Mouse (Mus musculus) lung, postnatal 14 days (tissue): ENCODE measurements around the gene Nfkbie.

Source experiments
- DNase-seq: peaks from one replicate; pipeline ENCODE4 v3.0.0; 2021

Gene Nfkbie

DNA sequence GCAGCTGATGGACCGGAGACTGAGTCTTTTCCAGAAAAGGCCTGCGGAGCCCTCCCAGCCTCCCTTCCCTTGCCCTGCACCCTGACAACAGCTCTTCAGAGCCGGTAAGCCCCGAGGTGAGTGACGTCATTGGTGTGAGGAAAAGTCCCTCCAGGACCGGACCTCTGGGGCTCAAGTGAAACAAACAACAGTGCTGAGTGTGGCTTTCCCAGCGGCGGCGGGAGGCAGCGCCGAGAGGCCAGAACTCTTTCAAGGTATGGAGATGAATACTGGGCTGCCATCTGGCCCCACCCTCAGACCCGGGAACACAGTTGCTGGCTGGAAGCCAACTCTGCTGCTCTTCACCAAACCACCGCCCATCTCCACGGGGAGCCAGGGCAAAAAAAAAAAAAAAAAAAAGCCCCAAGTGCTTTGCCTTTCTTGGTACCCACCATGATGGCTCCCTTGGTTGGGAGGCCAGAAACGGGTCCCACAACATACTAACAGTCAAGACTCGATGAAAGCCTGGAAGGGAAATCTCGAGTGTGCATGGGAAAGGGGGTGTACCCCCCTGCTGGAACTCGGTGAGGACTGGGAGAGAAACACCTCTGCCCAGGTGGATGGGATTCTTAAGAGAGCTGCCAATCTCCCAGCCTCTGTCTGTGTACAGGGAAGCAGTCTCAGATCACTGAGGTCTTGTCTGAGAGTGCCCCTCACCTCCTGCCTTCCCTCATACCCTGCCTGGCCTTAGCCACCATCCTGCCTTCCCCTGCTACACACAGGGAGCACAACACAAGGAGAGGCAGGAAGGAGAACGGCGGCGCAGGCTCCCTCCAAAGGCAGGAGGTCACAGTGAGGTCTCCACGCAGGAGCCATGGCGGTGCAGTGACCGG lies 11.3 kb upstream of the Nfkbie start:
- DNase-seq, result no peak

DNA sequence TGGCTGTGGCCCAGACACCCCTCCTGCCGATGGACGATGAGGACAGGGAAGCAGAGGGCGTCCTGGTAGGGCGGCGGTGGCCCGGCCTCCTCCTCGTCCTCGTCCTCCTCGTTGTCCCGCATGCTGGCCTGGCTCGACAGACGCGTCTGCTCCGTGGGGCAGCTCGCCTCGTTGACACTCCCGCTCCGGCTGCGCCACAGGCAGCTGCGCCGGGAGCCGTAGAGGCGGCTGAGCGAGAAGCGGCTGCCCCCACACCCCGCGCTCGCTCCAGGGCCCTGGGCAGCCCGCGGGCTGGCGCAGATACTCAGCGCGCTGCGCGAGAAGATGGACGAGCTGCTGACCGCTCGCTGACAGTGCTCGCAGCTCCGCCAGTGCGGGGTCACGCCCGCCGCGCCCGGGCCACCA lies 10.6 kb upstream of the Nfkbie start:
- DNase-seq, result no peak

DNA sequence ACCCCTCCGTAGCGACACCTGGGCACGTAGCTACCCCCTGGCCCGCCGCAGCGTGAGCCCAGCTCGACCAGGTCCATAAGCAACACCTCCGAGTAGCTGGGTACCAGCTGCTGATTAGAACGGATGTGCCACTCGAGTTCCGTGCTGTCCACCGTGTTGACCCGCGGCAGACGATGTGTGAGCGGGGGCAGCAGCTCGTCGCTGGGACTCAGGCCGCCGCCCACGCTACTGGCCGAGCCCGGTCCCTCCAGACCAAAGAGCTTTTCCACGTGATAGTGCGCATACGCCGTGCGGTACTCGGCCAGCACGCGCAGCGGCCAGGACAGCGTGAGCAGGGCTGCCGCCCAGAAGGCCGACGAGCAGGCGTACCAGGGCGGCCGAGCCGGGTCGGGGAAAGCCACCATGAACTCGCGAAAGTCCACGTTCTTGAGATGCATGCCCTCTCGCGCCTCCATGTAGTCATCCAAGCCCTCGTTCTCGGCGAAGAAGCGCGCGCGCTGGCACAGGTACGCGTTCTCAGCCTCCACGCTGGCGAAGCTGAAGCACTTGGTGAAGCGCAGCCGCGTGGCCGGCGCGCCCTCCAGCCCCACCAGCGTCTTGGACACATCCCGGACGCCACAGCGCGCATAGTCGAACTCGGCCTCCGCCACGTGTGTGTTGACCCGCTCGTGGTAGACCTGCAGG lies 10.1 kb upstream of the Nfkbie start:
- DNase-seq, result no peak

DNA sequence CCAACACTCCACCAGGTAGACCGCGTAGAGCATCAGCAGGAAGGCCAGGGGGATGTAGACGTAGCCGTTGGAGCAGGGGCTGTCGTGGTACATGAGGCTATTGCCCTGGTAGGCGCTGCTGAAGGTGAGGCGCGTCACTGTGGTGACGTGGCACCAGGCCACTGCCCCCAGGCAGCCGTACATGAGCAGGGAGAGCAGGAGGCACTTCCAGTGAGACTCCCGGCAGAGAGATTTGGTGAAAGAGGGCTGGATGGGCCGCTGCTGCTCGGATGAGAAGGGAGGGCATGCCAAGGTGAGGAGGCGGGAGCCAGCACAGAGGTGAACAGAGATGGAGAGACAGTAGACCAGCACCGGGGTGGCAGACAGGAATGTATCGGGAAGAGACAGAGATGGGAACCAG lies 8.6 kb upstream of the Nfkbie start:
- DNase-seq, result no peak

DNA sequence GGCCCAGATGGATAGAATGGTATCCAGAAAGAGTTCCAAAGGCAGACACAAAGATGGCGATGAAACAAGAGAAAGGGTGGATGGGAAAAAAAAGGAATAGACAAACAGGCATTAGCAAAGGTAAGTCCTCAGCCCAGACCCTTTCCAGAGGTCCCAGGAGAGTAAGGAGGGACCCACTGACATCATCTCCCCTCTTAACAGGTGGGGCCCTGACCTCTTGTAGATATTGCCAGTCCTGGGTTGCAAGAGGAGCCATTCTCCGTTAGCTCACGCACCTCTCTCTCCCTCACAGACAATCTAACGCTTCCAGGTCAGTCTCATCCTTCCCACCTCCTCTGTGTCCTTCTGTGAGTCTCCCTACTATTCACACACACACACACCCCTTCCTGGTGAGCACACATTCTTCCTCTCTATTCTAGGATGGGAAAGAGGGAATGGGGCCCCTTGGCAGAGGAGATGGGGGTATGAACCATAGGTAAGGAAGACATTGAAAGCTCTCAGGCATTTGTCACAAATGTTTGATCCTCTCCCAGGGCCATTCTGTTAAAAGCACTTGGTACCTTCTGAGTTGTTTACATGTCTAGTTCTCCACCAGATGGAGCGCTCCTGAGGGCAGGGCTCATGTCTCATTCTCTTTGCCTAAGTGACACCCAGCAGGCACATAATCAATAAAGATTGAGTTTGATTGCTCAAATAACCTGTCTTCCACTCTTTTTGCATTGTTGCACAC lies 7.9 kb upstream of the Nfkbie start:
- no peak for DNase-seq

DNA sequence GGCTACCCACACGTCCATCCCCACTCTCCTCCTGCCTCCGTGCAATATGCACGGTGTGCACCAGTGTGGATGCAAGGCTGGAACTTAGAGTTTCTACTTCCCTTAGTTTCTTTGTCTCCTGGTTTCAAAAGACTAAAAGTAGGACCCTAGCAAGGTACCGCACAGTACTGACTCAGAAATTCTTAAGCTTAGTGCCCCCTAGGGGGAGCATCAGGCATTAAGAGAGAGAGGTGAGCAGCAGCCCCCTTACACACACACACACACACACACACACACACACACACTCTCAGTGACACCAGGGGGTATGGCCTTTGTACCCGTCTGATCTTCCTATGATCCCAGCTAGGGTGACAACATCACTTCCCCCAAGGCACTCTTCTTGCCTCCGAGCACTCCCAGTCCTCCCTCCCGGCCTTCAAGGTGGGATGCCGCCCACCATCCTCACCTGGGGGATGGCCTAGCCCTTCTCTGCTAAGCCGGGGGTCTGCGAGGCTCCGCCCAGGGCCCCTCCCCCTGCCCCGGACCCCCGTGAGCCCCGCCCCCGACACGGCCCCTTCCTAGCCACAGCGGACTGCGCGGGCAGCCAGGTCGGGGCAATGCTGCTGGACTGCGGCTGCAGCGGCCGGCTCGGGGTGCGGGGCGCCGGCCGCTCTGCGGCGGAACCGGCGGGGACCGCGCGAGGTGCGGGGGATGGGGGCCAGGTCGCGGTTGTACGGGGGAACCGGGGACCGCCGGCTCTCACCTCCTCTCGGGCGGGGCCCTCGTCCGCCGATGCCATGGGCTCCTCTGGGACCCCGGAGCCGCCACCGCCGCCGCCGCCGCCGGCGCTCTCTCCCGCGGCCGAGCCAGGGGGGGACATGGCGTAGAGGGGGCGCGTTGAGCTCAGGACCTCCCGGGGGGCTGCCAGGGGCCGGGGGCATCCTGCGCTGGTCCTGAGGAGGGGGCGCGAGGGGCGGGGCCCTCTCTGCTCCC lies 6.7 kb upstream of the Nfkbie start:
- DNase-seq, result no peak

DNA sequence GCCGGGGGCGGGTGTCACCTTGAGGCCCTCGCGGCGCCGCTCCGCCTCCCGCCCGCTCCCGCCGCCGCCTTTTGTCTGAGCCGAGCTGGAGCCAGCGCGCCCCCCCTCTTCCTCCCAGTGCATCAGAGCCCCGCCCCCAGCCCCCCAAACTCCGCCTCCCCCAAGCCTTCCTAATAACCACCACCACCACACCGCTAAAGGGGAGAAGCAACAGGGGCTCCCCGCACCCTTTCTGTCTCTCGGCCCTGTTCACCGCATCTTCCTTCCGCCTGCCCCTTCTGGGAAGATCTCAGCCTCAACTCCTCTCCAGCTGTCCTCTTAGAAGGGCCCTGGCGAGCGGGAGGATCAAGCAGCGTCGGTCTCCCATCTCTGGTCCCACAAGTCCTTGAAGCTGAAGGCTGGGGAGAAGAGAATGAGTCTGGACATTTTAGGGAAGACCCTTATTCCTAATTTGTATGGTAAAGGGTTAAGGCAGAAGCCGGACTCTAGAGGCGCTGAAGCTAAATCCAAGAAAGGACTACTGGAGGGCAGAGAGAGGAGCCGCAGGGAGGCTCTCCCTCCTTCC lies 5.8 kb upstream of the Nfkbie start, which contains the start of gene Tmem151b:
Gene Tmem151b (minus strand): TSS at position 61 of the 565 bp plus-strand sequence.
- no peak for DNase-seq

DNA sequence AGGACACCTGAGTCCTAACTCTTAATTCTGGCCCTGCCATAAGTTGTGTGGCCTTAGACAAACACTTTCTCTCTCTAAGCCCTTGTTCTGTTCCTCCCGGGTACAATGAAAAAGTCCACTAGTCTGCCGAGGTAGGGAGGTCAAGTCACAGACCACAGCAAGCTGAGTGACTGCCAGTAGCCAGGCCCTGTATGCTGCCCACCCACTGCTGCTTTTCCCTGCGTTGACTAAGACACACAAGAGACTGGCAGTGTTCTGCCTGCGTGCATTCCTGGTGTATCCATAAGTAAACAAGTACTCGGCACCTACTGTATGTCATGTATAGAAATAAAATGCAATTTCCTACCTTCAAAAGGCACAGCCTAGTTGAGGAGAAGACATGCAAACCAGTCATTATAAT lies 5.2 kb upstream of the Nfkbie start:
- DNase-seq, result no peak

DNA sequence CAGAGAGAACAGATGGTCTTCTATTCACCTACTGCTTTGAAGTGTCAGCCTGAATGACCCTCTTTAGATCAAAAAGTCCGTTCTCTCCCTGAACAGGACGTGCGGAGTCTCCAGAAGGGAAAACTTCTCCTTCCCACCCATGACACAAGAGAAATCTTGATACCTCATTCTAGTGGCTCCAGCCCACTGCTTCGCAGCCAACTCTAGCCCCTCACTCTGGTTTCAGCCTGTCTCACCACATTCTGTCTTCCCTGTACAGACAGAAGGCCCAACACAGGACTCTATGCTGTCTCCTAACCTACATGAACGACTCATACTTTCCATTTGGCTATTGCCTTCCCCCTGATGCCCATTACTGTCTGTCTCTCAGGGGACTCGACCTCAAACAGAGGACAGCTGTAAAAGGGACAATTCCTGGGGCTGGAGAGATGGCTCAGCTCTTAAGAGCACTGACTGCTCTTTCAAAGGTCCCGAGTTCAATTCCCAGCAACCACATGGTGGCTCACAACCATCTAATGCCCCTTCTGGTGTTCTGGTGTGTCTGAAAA lies 4.2 kb upstream of the Nfkbie start:
- DNase-seq, result no peak

DNA sequence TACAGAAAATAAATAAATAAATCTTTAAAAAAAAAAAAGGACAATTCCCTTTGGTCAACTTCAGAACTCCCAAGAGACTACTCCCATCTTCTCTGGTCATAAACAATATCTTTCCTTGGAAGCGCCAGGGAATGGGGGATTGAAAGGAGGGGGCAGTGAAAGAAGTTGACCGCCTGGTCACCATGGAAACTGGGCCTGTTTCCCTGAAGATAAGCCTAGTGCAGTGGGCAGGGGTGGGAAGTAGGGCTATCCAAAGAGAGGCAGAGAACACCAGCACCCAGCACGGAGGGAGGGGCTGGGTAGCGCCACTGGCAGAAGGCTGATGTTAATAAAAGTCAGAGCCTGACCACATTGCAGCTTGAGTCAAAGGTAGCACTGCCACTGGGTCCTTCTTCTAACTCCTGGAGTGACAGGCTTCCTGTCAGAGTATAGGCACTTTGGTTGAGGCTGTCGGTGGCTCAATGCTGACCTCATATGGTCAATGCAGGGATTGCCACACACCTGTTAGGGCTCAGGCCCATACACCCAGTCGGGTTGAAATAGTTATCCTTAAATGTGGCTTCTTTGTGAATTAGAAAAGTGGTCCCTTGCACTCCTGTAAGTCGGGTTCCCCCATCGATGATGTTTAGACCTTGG lies 3.6 kb upstream of the Nfkbie start:
- DNase-seq, result peak; percentile 82

DNA sequence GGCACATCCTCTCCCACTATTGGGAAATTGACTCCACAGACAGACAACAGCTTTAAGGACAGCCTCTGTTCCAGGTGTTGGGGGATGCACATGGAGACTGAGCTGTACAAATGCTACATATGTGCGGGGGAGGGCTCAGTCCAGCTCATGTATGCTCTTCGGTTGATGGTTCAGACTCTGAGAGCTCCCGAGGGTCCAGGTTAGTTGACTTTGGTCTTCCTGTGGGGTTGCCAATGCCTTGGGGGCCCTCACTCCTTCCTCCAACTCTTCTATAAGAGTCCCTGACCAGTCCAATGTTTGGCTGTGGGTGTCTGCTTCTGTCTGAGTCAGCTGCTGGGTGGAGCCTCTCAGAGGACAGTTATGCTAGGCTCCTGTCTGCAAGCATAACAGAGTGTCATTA lies 2.4 kb upstream of the Nfkbie start:
- DNase-seq, result no peak

DNA sequence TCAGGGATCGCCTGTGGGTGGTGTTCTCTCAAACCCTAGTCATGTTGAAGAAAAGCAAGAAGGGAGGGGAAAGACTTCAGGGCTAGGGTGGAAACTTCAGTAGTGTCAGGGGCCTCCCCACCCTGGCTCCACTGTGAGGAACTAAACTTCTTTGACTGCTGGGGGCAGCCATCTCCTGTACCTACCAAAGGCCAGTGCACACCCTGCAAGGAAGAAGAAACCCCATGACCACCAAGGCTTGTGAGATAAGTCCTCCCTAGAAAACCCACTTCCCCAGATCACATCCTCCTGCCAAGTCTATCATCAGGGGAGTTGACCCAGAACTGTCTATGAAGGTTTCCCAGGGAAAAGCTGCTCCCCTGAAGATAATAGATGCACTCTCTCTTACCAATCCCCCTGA lies 1.1 kb upstream of the Nfkbie start:
- no peak for DNase-seq

DNA sequence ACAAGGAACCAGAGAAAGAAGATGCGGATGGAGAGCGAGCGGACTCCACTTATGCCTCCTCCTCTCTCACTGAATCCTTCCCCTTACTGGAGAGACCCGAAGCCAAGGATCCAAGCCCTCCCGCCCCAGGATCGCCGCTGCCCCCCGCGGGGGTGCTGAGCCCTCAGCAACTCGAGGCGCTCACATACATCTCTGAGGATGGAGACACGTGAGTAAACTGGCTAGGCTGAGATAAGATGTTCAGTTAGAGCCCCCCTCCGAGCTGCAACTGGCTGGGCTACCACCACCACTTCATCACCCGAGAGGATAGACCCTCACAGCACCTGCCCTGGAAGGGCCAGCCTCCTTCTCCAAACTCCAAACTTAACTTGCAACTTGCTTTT lies 595 bp downstream of the Nfkbie start:
- DNase-seq, result no peak

DNA sequence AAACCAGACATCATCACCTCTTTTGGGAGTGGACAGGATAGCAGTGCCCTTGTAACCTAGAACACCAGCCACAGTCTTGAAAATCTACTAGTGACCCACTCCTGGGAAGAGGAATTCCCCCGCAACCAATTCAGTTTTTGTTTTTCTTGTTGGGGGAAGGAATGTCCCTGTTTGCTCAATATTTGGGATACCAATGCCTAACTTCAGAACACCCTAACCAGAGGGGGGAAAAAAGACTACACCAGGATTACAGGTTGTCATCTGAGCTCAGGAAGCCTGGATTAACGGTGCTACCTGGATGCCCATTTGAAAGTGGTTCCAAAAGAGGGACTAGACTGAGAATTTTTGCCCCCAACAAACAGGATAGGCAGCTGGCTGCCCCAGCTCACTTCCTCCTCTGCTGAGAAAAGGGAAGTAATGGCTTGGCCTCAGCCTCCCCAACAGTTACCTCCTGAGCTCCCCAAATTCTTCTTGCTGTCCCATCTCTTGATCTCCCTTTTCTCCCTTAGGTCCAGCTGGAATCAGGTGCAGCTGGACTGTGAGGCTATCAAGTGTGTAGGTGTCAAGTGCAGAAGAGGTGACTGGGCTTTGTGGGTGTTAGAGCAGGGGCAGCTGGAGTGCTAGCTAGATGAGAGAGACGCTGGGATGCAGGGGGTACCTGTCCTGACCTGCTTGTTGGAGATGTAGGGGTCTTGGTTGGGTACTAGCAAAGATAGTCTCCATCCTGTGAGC lies 1.2 kb downstream of the Nfkbie start:
- DNase-seq, result no peak

DNA sequence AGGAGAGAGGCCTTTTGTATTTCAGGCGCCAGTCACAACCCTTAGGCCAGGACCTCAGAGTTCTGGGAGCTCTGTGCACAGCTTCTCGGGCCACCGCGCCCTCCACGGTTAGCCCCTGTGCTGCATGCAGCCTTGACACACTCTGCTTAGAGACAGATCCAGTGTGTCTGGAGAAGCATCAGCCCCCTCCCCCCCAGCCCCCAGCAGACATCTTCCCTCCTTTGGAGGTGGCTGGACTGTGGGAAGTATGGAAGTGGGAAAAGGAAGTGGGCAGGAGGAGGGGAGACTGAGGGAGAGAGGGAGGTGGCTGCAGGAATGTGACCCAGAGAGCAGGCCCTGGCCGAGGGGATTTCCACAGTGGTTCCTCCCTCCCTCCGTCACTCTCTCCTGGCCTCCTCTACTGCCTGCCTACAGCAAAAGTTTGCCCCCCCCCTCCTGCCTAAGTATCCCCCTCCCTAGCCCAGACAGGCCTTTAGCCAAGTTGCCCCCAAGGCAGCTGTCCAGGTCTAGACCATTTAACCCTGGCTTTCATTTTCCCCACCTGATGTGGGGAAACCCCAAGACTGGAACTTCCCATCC lies 1.8 kb downstream of the Nfkbie start:
- DNase-seq, result no peak

DNA sequence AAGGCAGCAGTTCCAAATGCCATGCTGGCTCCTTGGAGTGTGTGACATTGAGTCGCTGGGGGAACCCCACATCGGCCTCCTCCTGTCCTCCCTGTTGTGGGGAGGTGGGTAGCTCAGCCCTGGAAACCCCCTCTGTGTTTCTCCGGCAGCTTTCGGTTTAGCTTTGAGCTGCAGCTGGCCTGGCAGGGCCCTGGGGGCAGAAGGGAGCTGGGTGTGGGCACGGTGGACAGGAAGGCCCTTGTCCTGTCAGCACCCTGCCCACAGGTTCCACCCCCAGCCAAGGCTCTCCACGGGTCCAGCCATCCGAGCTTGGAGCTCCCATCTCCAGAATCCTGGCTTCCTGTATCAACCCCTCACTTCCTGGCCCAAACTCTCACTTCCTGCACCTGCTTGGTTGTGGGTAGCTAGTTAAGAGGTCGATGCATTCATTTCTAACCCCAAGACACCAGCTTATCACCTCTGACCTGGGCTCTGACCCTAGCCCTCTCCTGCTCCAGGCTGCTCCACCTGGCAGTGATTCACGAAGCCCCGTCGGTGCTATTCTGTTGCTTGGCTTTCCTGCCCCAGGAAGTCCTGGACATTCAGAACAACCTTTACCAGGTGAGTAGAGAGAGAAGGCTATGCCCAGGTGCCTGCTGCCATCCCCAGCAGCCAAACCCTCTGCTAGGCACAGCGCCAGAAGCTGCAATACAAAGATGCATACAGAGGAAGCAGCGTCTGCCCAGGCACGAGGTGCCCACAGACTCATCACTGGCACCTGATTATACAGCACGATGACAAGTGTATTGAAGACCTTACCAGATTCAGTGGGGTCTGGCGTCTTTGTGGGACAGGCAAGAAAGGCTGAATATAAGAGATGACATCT lies 2.7 kb downstream of the Nfkbie start:
- DNase-seq, result no peak

DNA sequence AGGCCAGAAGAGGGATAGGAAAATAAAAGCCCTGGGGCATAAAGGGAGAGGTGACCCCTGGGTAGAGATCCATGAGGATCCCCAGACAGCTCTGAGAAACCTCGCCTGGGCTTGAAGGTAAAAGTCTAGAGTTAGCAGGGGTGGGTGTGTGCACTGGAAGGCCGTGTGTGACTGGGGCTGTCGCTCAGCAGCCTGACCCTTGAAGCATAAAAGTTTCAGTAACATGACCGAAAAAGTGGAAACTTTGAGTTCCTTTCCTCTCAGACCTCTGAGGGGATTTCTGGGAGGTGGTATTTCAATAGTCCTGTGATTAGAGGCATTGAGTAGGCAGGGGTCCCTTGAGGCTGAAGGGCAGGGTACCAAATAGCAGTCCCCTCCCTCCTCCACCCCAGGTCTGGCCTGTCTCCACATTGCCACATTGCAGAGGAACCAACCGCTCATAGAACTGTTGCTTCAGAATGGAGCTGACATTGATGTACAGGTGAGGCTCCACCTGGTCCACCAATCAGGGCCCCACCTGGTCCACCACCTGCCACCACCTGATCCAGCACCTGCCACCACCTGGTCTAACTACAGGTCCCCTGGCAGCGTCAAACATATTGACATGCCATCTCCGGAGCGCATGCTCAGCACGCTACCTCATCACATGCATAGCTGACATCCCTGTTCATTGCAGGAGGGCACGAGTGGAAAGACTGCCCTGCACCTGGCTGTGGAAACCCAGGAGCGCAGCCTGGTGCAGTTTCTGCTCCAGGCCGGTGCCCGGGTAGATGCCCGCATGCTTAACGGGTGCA lies 4.4 kb downstream of the Nfkbie start:
- no peak for DNase-seq

DNA sequence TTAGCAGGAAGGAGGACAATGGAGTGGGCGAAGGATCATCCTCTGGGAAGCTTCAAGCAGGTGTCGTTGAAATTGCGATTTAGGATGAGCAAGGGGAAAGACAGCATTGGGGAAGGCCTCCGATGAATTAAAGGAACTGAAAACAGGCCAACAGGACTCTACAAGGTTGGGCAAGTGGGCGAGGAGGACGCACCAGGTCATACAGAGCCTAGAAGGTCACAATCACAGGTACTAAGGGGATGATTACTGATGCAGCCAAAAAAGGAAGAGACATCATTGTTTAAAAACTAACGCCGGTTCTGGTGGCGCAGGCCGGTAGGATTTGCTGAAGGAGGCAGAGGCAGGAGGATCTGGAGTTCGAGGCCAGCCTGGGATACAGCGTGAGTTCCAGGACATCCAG lies 7.7 kb downstream of the Nfkbie start:
- DNase-seq, result no peak
